Mouse (Mus musculus) brain, adult 10 weeks (tissue): ENCODE results near the gene Nexn. TPM values are rescaled to one million over a fixed set of nuclear protein-coding genes. Genes with fewer than 3 reads are reported as not detected.

Experiments
- polyA plus RNA-seq: library from polyadenylated mRNA; stranded (reverse); fragments of 350-450 nt; fragmentation: Illumina TruSeq; extraction: RNeasy Lipid Tissue Mini Kit (QIAGEN cat#74804); gene quantifications from one replicate; pipeline ENCODE4 v1.2.3, GENCODE M21; 2015; ENCODE audit warnings: low read depth, low replicate concordance

Nexn gene
- polyA plus RNA-seq = 17.0 TPM

GRCm38 (mm10) chr3:152266036-152266421, at the start of gene Nexn:
TSS of gene Nexn (minus strand) at chr3:152266350.

GRCm38 (mm10) chr3:152209967-152210634, 56.0 kb downstream of the Nexn start, which contains the start of the genes Dnajb4 and Fubp1:
TSS of gene Dnajb4 (minus strand) at chr3:152210302.
TSS of gene Fubp1 (plus strand) at chr3:152210422.

Other genes with a start within 250 kb of the Nexn start
- gene Gipc2, start 100.1 kb downstream of the Nexn start, polyA plus RNA-seq = 5.5 TPM
- gene Dnajb4, start 56.0 kb downstream of the Nexn start, polyA plus RNA-seq = 74.9 TPM
- 78.0 TPM for gene Fubp1, start 55.9 kb downstream of the Nexn start, polyA plus RNA-seq
- 54.9 TPM for gene Miga1, start 74.1 kb upstream of the Nexn start, polyA plus RNA-seq
- 108 TPM for gene Usp33, start 80.1 kb upstream of the Nexn start, polyA plus RNA-seq
- 24.4 TPM for gene Zzz3, start 129.1 kb upstream of the Nexn start, polyA plus RNA-seq